Mouse (Mus musculus) lung, postnatal 25 days (tissue): ENCODE measurements at regions not wholly inside any gene's neighbourhood (a gene's known extent, or its start where the extent isn't known, plus 50 kb on each side); places are given as distances from the start of the nearest gene placed in this dataset.

ENCODE experiments used
- DNase-seq: peaks from one replicate; pipeline ENCODE4 v3.0.0; 2022; ENCODE audit warnings: low spot score

- DNase-seq: no peak
Measured at GRCm38 (mm10) chr11:90088473-90088872, 58.3 kb downstream of the Tmem100 start.

GRCm38 (mm10) chr11:90094052-90094451 is 63.9 kb downstream of the Tmem100 start:
- DNase-seq: peak; percentile 83

- no peak for DNase-seq
Measured at GRCm38 (mm10) chr11:90094700-90095355, 64.7 kb downstream of the Tmem100 start.

DNA sequence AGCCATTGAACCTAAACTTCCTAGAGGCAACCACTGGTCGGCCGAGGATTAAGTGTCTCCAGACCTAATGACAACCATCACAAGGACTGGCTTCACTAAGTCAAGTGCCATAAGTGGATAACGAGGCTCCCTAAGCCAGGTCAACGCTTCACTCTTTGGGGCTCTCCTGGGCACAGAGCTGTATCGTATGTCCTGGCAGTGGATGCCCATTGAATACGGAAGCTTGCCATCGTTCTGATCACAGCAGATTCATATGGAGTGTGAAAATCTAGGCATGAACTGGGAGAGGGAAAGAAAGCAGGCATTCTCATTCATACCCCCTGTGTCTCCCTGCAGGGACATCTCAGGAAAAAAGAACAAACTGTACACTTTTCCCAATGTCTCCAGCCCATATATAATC is 68.3 kb downstream of the Tmem100 start:
- DNase-seq: no peak

- DNase-seq: peak; percentile 83
Measured at GRCm38 (mm10) chr11:90099178-90099577, 69.0 kb downstream of the Tmem100 start.

DNA sequence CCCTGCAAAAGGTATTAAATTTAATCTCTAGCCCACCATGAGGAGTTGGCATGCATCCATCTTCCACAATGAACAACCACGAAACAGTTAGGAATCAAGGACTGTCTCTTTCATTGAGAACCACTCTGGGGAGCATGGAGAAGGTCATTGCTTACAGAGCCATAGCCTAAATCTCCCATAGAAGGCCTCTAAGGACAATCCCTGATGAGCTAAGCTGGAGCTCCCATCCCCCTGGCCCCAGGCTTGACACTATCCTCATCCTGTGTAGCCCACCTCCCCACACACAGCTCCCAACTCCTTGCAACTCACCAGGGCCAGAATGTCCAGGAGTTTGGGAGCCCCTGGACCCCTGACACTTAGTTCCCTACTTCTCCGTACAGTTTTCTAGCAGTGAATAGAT is 70.0 kb downstream of the Tmem100 start:
- DNase-seq: no peak

DNA sequence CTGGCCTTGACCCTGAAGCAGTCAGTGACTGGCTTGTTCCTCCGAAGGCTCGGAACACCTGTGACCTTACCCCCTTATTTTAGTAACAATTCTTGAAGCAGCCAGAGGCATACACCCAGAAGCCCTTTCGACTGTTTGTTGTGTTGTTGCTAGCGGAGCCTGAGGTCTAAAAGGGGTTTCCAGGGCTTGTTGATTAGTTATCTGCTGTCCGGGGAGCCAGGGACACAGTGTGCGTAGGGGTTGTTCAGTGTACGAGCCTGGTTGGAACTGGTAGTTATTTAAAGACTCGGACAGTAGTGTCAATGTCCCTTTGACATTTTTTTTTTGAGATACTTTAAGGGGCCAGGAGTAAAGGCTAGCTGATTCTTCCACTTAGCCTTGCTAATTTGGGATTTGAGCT is 71.1 kb downstream of the Tmem100 start:
- DNase-seq: peak; percentile 38

- DNase-seq: peak; percentile 75
Measured at GRCm38 (mm10) chr11:90106063-90106798, 76.1 kb downstream of the Tmem100 start.

GRCm38 (mm10) chr11:90109681-90110111 is 77.8 kb upstream of the Gm45716 start:
- no peak for DNase-seq

GRCm38 (mm10) chr11:90110170-90110569 is 77.3 kb upstream of the Gm45716 start:
- no peak for DNase-seq

DNA sequence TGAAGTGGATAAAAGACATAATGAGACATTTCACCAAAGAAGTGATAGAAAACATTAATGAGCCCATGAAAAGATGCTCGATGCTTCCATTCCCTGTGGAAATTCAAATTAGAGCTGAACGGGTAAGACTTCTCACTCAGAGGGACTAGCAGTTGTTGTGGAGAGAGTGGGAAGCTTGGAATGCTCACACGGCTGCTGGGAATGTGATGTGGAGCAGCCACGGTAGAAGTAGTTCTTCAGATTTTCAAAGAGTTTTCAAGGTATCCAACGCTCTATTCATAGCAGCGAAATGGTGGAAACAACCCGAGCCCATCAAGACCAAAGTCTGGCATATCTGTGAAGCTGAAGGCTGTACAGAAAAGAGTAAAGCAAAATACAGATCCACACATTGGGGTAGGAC is 75.3 kb upstream of the Gm45716 start:
- DNase-seq: no peak

DNA sequence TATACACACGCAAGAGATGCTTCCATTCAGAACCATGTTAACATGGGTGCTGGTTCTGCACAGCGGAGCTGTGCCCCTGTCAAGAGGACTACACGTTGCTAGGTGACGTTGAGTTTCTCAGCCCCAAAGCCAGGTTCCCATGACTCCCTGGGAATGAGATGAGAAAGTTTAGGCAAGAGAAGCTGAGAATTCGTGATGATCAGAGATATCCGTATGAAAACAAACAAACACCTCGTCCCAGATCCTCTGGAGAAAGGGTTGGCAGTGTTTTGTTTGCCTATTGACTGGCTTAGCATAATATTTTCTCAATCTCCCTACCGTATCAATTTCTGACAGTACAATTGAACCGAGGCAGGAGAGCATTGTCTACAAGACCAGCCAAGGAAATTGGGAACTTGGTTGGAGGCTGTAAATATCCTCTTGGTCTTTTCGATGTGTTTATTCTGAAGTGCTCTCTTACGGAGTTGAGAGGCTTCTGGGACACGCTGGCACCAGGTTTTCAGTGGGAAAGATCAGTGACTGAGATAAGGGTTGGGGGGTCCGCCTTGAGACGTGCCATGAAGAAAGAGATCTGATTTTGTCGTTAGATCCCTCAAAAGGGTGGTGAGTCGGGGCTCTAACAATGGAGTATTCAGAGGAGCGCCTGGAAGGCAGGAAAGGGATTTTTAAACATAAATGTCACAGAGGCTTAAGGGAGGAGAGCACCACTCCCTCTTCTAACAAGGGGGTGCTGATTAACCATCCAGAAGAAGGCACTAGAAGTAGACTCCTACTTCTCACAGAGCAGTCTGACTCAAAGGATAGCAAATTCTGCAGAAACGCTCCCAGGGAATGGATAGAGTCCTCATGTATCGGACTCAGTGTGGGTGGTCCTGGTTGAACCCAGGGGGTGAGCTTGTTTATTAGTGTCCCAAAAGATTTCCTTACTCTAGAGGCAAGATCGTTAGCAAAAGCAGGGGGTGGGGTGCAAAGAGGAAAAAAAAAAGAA is 70.5 kb upstream of the Gm45716 start:
- peak; percentile 86 for DNase-seq

- peak; percentile 73 for DNase-seq
Measured at GRCm38 (mm10) chr11:90117664-90118295, 69.7 kb upstream of the Gm45716 start.

- peak; percentile 84 for DNase-seq
Measured at GRCm38 (mm10) chr11:90121902-90122301, 65.6 kb upstream of the Gm45716 start.

DNA sequence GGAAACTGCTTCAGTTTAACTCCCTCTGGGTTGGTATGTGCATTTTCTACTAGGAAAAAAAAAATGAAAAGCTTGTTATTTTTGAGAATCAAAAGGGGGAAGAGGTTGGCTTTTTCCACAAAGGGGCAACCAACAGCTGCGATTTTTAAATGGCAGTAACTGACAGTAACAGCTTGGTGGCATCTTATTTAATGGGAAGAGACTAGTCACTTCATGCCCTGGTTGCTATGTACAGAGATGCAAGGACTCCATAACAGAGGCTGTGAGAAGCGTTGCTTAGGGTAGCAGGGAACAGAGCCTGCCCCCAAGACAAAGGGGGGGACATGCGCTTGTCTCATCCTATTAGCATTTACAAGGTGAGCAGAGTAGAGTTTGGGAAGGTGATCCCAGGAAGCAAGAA is 64.8 kb upstream of the Gm45716 start:
- peak; percentile 45 for DNase-seq

DNA sequence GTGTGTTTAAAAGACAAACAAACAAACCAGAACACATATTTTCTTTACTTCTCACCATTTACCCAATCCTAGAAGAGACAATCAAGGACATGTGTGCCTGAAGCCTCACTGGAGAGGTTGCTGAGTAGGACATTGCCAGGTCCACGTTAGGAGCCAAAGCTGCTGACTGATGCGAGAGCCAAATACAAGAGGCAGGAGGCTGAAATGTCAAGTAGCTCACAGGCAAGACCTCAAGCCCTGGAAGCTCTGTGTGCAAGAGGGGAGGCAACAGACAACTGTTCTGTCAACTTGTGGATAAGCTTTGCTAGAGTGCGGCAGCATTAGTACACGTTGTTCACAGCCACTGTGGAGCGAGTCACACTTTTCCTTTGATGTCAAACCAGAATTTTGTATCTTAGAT is 63.6 kb upstream of the Gm45716 start:
- DNase-seq: peak; percentile 37

- no peak for DNase-seq
Measured at GRCm38 (mm10) chr11:90126289-90126688, 61.2 kb upstream of the Gm45716 start.

DNA sequence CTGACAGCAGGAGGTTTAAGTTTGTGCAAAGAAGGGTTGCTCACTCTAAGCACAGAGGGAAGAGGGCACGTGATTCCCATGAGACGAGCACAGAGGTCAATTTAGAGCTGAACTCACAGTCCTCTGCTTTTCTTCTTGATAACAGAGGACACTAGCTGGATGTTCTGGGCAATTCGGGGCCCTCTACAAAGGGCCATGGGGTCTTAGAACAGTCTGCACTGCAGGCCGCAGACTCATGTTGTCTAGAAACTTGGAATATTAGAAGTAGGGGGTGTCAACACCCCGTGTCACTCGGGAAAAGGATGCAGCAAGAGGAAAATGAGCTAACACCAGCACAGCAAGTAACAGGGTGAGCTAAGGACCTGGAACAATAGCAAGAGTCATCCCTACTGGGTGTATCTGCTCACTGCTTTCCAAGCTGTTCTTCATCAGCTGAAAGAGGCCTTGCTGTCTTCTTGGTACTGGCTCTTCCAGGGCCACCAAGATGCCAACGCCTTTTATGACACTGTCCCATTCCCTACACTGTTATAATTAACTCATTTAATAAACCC is 58.5 kb upstream of the Gm45716 start:
- peak; percentile 58 for DNase-seq

DNA sequence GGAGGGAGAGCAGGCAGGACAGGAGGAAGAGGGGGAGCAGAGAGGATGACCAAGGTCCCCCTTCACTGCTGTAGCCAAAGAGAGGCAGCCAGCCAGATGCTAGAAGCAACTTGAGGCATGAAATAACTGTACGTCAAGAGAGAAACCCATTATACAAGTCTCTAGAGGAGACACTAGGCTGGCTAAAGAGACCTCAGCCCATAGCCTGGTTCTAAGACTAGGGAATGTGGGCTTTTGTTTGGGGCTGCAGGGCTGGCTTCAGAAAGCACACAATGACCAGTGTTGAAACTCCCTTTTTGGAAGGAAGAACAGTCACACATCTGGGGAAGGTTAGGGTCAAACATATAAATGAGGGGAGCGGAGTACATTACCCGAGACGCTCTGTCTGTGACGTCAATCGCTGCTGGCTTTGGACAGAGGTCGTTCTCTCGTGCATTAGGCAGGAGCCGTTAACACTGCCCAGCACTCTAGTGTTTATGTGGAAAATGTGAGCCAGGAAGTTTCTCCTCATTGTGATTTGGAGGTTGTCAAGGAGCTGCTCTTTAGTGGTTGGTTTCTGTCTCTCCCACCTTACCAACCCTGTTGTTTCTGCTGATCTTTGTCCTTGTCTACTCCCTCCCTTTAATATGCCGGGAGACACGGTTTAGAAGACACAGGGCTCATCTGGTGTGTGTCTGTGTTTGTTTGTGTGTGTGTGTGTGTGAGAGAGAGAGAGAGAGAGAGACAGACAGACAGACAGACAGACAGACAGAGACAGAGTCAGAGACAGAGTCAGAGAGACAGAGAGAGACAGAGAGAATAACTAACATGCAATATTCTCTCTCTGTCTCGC is 57.5 kb upstream of the Gm45716 start:
- peak; percentile 87 for DNase-seq

GRCm38 (mm10) chr11:90130635-90131034 is 56.8 kb upstream of the Gm45716 start:
- DNase-seq: peak; percentile 79

DNA sequence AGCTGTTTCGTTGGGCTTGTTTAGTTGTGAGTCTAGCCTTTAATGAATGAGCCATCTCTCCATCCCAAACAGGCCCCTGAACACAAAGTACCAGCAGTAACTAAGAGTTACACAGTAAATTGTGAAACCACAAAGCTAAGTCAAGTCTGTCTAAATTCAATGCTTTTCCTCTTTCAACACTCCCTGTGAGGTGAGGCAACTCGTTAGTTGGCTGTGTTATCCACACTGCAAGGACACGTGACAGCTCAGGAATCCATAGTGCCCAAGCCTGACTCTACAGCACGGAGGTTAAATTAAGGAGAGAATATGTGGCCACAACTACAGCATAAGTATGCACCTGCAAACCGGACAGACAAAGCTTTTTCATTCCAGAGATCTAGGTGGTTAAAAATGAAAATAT is 54.9 kb upstream of the Gm45716 start:
- DNase-seq: peak; percentile 34
